Mouse (Mus musculus) E14TG2a.4 (cell line): ENCODE results near the gene Gnl3l.

Source experiments
- CTCF ChIP-seq: conservative IDR thresholded peaks from 2 replicates; pipeline ENCODE4 v1.5.1; 2014; ENCODE audit warnings: low read length
- POU5F1 ChIP-seq: IDR thresholded peaks from 2 replicates; pipeline ENCODE4 v1.6.1; 2014; ENCODE audit warnings: low read length, borderline replicate concordance

DNA sequence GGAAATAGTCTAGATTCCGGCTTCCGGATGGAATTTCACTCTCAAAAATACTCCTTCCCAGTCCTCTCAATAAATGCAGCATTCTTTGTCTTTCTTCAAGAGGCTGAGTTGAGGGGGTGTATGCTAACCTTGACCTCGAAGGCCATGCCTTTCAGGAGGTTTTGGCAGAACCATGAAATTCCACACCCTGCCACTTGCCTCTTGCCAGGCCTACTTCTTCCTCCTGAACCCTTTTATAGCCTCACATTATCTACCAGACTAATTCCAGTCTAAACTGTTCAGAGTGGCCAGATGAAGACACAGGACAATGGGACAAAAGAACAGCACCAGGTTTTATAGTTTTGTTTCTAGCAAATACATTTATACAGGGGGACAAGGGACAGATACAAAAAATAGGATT, 14.3 kb upstream of the Gnl3l start:
- TF ChIP-seq CTCF: no peak
- TF ChIP-seq POU5F1: no peak
